Comparison of ENCODE assay signal across 15 mouse cellular contexts in the genomic region with DNA sequence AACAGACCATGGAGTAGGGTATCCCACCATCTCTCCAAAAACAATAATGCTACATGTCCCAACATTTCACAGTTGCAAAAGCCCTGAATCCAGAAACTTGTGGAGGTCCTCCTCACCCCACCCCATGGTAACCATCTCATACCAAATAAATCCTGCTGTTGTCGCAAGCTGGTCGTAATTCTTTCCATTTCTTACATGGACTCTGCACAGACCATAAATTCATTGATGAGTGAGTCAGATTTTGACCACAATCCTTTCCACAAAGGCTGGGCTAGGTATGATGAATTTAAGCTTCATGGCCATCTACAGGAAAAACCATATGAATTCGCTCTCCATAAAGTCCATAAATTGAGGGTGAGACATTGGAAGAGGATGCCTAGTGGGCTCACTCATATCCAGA. TPM values are rescaled to one million over a fixed set of nuclear protein-coding genes. Genes with fewer than 3 reads are reported as not detected.
"Had no signal": no experiment of that assay in that cellular context is flagged by ENCODE, and none has a peak within 500 bp of the region (broad histone marks: within the 10 kb centered on the region; RNA-seq: fewer than 3 reads in every experiment).

No protein-coding gene starts in this region.

- H3K27ac ChIP-seq: midbrain, embryonic 10.5 days; midbrain, embryonic 12.5 days; neural tube, embryonic 12.5 days had no signal

- H3K4me1 ChIP-seq: midbrain, embryonic 12.5 days had no signal

- H3K36me3 ChIP-seq: midbrain, embryonic 10.5 days; midbrain, embryonic 12.5 days; neural tube, embryonic 12.5 days had no signal

- H3K27me3 ChIP-seq: midbrain, embryonic 12.5 days; neural tube, embryonic 12.5 days had no signal

- H3K4me3 ChIP-seq: midbrain, embryonic 10.5 days; midbrain, embryonic 12.5 days; neural tube, embryonic 12.5 days had no signal

- DNase-seq: lung, adult 18-20 months; lung, embryonic 14.5 days; lung, postnatal 10 days; lung, postnatal 4 days; midbrain, embryonic 14.5 days; right cerebral cortex, postnatal 14 days; spleen, adult 18-20 months; thymus, adult 18-20 months; thymus, postnatal 14 days; thymus, postnatal 36 days had no signal

RNA-seq across cellular contexts. Expression of gene Foxc1, which starts 42.0 kb away (rescaled TPM):
- total RNA-seq: megakaryocyte-erythroid progenitor cell, adult 5-6 weeks; neutrophil, adult 5-6 weeks had no signal
